Mouse (Mus musculus) skeletal muscle tissue, postnatal 0 days (tissue): ENCODE measurements around the gene Gm9857. TPM values are rescaled to one million over a fixed set of nuclear protein-coding genes. Genes with fewer than 3 reads are reported as not detected.

Source experiments
- polyA plus RNA-seq: library from polyadenylated mRNA; unstranded; fragments of >200 nt; fragmentation: Nextera tagmentation; extraction: Ambion mirVana; gene quantifications from 2 replicates; pipeline ENCODE4 v1.2.1, GENCODE M21; 2015

Gm9857 gene
- not detected in 2 replicates for polyA plus RNA-seq

DNA sequence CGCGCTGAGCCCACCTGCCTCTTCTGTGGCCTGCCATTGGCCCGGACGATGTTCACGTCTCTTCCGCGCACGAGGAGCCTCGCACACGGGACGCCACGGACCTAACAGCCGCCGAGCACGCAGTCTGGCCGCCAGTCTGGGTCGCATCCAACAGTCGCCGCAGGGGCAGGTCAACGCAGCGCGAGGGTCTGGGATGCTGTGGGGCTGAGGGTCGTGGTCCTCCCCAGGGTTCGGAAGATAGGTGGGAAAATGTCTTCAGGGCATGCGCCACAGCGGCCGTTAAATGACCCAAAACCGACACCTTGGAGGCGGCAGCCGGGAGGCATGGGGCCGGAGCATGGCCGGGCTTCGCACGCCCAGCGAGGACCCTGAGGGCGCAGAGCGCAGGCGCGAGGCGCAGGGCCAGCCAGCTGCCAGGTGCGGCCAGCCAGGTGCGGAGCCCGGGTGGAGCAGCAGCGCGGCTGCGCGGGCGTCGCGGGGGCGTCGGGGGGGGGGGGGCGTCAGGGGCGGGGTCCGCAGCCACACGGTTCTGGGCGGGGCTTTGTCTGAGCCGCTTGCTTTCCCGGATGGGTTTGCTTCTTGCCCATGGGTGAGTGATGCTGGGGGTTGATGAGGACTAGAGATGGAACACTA lies at the start of gene Gm9857:
Gene Gm9857, minus strand, starts transcription at position 445 of the 633 bp plus-strand sequence.

DNA sequence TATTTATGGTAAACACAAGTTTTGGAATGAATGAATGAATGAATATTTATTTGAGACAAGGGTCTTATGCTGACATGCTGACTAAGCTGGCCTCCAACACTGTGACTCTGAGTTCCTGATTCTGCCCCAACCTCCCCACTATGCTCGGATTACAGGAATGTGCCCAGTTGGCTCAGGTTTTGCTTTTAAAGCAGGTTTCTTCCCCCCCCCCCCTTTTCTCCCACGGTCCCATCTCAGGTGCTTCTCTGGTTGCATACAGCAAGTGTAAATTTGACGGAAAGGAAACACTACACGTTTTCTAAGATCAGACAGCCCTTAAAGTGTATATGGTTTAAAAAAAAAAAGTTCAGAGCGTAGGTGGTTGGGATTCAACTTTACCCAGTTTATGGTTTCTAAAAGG lies 672 bp downstream of the Gm9857 start, which contains the start of gene Henmt1:
Gene Henmt1, plus strand, starts transcription at position 301 of the 400 bp plus-strand sequence.

DNA sequence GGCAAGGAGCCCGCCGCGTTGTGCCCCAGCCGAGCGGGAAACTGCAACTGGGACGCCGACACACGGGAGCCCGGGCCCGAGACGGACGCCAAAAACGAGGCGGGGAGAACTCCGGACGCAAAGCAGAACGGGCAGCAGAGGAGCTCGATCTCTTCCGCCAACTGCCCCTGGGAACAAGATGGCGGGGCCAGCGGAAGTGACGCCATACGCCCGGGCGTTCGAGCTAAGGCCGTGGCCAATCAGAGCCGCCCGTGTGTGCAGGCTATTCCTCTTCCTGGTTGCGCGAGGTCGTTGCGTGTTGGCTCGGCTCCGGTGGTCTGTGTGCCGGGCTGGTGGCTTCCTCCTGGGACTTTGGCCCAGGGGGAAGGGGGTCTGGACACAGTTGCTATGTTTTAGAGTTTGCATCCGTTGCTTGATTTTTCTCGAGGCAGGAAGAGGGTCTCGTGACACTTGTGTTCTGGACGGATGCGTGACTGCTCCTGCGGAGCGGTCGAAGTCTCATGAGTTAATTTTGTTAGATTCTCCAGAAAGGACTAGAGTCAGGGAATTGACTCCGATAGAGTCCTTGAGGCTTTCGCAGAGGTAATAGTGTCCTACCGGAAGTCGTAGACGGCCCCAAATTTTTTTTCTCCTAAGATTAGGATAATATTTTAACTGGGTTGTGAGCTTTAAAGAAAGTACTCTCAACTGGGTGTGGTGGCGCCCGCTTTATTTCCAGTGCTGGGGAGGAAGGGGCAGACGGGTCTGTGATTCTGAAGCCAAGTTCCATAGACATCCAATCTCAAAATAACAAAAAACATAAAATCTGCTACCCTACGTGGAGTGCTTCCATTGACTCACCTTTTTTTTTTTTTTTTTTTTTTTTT lies 28.5 kb downstream of the Gm9857 start, which contains the start of gene Prpf38b:
Gene Prpf38b, minus strand, starts transcription at position 180 of the 866 bp plus-strand sequence.

Other genes with a start within 250 kb of the Gm9857 start
- 36.4 and 38.4 TPM in 2 replicates for gene Gpsm2, start 218.1 kb downstream of the Gm9857 start, polyA plus RNA-seq
- gene Aknad1, start 200.8 kb downstream of the Gm9857 start, polyA plus RNA-seq = 0.73 and 0.81 TPM in 2 replicates
- gene Stxbp3, start 99.9 kb downstream of the Gm9857 start, polyA plus RNA-seq = 33.5 and 37.0 TPM in 2 replicates
- 0.41 and 0.62 TPM in 2 replicates for gene Fndc7, start 50.4 kb downstream of the Gm9857 start, polyA plus RNA-seq
- gene Prpf38b, start 28.7 kb downstream of the Gm9857 start, polyA plus RNA-seq = 34.4 and 37.8 TPM in 2 replicates
- gene Henmt1, start 572 bp downstream of the Gm9857 start, polyA plus RNA-seq = 0.09 TPM in 1 of 2 replicates, not detected in the other
- gene Fam102b, start 87.2 kb upstream of the Gm9857 start, polyA plus RNA-seq = 8.9 and 9.0 TPM in 2 replicates
- gene Slc25a54, start 140.0 kb upstream of the Gm9857 start, polyA plus RNA-seq = not detected in 2 replicates
- gene Slc25a24, start 182.7 kb upstream of the Gm9857 start, polyA plus RNA-seq = 42.2 and 43.6 TPM in 2 replicates